Mouse (Mus musculus): ENCODE data around the gene Esrp2. TPM values are rescaled to one million over a fixed set of nuclear protein-coding genes. Genes with fewer than 3 reads are reported as not detected.

The Esrp2 gene
- total RNA-seq (2022): not detected

DNA sequence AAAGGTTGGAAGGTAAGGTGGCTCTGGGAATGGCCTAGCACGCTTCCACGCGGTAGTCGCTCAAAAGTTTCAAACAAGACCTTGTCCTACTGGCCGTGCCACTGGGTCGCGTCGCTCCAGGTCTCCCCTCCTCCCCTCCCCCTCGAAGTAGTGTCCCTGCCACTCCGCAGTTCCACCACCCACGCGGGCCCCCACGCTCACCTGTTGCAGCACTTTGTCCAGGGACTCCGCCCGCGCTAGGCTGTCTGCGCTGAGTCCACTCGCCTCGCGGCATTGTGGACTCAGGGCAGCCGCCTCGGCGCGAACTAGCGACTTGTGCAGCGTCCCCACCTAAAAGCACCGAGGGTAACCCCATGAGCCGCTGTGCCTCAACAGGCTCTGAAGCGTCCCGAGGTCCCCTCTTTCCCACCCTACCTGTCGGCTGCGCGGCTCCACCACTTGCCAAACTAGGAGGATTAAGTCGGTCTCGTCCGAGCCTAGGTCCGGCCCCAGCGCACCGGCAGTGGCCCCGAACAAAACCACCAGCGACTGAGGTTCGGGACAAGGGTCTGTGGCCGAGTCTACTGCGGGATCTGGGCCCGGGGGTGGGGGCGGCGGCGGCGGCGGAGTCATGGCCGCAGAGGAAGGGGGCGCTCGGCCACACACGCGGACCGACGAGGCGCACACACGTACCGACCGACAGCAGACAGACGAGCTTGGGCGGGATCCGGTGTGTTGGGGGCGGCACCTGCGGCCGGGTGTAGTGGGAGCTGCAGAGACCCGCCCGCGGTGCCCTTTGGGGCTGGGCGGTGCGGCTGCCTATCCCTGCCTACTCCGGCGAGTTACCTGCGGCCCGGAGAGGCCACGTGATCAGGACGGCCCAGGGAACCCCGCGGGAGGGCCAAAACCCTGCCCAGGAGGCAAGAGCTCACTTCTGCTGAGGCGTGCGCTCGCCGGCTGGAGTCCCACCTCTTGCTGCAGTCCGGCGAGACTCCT, at the start of gene Esrp2:
TSS of gene Esrp2 (minus strand) at position 819 of the 975 bp plus-strand sequence.
- no peak for DNase-seq (ENCODE audit: low spot score in 2 of 2)

DNA sequence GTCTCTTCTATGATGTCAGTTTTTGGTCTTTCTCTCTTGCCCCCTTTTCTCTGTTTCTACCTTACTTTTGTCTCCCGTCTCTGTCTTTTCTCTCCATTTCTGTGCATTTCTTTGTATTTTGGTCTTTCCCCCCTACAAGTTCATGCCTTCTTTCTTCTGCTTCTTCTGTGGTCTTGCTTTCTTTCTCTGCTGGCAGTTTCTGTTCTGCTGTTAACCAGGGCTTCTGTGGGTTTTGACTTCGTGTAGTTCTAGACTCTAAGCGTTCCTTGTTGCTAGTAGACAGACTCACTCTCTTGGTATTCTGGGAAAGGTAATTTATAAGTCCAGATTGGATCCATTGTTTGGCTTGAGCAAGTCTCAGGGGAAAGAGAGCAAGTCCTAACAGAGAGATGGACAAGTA, 49.6 kb upstream of the Esrp2 start:
- no peak for DNase-seq (ENCODE audit: low spot score in 2 of 2)

DNA sequence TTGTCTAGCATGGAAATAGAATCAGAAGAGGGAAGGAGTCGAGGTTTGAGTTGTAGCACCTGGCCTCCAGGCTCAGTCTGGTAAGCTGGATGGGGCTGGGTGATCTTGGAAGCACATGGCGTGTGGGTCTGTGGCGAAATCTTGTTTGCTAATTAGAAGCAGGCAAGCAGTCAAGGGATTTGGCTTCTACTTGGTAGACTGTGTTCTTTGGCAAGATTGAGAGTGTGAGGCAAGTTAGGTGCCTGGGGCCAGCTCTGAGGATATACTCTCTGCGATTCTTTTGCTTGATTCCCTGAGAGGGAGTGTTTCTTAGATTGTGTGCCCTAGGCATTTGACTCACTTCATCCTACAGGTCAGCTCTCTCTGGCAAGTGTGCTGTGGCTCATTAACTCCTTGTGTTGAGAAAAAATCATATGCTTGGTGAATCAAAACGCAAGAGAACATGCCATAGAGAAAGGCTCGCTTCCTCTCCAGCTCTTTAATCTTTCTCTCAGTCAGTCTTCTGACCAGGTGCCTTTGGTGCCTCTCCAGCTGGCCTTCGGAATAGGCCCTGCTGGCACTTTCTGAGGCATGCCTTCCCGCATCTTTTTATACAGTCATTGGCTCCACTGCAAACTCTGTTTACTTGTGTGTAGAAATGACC, 49.0 kb upstream of the Esrp2 start:
- DNase-seq (ENCODE audit: low spot score in 2 of 2): peak; percentile 61 to 70

DNA sequence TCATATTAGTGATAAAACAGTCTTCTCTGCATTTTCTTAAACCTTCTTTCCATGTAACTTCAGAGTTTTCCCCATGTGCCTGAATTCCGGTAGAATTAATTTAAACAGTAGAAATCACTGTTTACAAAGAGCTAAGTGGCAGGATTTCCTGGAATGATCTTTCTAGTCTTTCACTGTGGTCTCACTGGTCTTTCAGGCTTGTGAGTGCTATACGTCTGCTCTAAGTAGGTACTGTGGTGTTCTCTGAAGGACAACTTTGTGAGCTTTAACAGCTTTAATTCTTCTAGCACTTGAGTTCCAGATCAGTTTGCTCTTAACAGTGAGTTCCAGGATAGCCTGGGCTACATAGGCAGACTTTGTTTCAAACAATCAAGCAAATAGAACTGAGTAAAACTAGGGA, 41.7 kb upstream of the Esrp2 start:
- DNase-seq (ENCODE audit: low spot score in 2 of 2): no peak

DNA sequence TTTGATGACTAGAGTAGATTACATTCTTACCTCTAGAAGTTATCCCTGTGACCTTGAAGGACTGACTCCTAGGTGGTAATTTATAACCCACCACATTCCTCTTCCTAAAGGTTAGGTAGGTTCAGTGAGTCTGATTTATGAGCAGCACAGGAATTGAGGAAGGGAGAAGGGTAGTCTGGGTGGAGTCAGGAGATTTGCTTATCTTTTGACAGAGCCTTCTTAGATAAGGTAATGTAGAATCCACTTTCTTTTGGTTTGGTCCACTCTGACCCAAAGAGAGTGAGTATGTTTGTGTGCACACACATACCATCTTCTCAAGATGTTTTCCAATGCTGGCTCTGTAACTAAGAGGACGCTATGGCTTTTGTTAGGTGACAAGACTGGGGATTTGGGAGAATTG, 40.8 kb upstream of the Esrp2 start:
- DNase-seq (ENCODE audit: low spot score in 2 of 2): no peak

DNA sequence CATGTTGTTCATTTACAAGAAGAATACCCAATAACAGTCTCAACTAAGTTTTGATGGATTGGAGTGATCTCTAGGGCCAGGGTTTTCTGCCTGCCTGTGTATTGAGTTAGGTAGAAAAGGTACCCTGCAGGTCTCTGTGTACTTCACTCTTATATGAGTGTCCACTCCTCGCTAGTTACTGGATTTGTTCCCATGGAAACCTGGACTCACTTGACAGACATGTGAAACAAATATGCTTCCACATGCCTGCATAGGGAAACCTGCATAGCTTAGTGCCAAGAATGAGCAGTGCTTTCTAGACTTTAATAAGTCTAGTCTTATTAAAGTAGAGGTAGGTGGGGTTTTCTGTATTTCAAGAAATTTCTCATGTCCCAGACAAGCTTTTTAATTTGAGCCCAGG, 40.1 kb upstream of the Esrp2 start:
- DNase-seq (ENCODE audit: low spot score in 2 of 2): no peak

DNA sequence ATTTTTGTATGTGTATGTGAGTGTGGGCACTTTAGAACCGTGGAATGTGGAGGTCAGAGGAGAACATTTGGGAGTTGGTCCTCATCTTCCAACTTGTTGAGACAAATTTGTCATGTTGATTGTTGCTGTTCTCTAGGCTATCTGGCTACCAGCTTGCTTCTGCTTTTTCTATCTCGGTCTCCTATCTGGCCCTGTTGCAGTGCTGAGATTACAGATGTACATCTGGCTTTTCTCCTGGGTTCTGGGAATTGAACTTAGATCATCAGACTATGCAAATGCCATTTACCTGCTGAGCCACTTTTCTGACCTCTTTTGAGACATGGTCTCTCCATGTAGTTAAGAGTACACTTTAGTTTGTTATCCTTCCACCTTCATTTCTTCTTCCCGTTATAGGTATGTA, 36.8 kb upstream of the Esrp2 start:
- DNase-seq (ENCODE audit: low spot score in 2 of 2): no peak

DNA sequence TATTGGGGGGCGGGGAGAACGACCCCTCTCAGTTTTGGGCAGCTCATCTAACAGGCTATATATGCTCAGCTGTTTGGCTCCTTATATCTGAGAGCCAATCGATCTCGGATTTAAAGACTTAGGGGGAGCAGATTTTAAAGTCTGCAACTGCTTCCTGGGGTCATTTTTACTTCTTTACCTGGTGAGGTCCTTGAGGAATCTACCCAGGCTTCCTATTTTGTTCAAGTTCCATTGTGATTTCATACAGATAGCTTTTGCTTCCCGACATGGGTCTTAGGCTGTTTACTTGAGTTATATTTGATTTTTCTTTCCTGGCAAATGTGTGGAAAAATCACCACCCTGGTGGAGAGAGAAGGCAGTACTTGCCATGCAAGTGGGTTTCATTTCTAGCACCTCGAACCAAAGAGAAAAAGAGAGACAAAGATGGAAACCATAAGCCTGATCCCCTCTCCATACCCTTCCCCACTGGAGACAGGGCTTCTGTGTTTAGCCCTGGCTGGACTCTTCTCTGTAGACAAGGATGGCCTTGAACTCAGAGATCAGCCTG, 33.2 kb upstream of the Esrp2 start:
- no peak for DNase-seq (ENCODE audit: low spot score in 2 of 2)

DNA sequence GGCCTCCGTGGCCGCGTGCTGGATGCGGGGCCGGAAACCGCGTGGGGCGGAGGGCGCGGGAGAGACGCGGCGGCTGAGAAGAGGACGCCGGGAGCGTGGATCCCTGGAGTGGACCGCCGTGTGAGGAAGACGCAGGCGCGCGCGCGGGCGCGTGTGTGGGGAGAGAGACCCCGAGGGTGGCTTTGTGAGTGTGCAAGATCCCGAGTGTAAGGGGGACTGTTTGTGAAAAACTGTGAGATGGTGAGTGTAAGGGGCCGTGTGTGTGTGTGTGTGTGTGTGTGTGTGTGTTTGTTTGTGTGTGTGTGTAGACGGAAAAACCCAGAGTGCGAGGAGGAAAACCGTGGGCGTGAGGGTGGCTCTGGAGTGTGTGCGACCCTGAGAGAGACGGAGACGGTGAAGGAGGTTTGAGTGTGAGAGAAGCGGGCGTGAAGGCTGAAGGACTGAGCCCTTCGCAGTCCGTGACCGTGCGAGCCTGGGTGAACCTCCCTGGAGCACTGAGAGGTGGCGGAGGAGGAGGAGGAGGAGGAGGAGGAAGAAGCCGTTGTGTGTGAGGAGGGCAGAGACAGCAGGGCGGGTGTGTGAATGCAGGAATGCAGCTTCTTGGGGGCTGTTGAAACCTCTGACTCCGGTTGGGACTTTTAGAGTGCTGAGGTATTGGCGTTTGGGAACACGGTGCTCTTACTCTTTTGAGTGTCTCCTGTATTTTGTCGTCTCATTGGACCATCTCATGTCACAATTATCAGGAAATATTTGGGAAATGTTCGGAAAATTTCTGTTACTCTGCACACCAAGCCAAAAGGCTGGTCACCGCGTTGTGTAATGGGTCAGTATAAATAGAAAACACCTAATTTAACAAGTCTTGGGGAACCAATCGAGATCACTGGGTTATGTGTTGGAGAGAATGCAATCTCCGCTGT, 32.5 kb upstream of the Esrp2 start:
- DNase-seq (ENCODE audit: low spot score in 2 of 2): no peak

DNA sequence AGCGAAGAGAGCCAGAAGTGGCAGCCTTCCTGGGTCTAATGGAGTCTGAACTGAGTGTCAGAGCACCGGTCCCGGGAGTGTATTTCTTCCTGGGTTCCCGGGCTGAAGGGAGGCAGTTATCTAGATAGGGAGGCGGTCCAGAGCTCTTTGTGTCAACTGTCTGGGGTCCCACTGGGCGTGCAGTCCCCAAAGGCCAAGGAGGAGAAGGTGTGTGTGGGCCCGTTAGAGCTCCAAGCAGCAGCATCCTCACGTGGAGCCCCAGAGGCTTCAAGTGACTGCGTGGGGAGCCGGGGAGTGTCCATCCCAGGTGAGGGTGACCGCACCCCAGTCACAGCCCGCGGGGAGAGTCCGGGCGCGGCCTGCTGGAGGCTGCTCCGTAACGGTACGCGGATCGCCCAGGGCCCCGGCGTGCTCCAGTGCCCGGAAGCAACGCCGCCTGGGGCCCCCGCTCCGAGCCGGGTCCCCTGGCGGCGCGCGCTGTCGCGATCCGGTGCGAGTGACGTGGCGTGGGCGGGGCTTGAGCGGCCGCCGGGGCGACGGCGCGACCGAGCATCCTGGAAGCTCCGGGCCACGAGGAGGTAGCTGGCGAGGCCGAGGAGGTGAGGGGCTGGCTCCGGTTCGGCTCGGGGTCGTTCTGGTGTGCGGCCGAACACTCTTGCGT, 31.7 kb upstream of the Esrp2 start, which contains the start of gene Slc7a6:
TSS of gene Slc7a6 (plus strand) at position 502 of the 661 bp plus-strand sequence.
- peak; percentile 62 to 74 for DNase-seq (ENCODE audit: low spot score in 2 of 2)

DNA sequence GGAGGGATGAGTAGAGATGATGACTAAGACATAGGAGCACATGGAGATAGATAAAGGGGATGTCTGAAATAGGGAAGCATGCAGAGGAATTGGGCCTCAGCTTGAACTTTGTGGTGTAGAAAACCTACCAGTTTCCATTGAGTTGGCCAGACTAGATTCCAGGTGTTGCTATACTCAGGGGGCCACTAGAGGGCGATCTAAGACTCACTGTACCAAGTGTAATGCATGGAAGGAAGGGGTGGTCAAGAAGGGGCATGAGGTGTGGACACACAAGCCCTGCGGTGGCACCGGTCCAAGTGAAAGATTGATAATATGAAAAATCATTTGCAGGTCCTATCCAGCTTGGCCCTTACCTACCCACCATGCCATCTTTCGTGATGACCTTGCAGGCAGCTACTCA, 28.7 kb upstream of the Esrp2 start:
- peak; percentile 58 to 64 for DNase-seq (ENCODE audit: low spot score in 2 of 2)

DNA sequence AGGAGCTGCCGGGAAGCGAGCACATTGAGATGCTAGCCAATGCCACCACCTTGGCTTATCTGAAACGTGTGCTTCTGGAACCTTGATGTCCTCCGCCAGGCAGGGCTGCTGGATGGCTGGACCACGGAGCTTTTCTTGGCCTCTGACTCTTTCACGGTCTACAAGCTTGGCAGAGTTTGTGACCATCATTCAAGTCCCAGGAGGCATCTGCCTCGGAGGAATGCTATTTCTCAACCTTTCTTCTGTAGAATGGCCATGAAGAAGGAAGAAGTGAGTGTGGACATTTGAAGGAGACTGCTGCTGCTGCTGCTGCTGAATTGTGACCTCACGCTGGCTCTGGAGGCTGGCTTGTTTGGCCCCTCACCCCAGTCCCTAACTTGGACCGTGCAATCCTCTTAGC, 26.5 kb upstream of the Esrp2 start:
- DNase-seq (ENCODE audit: low spot score in 2 of 2): no peak

DNA sequence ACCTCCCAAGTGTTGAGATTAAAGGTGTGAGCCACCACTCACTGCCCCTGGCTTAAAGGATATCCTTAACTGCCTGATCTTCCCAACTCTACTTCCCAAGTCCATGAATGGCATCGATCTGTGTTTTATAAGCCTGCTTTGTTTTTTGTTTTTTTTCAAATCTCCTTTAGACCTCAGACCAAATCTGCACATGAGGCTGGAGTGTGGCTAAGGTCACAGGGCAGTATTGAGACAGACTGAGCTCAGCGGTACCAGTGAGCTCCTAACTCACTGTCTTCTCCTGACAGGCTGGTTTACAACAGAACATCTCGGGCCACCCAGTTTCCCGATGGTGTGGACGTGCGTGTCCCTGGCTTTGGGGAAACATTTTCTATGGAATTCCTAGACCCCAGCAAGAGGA, 23.1 kb upstream of the Esrp2 start:
- DNase-seq (ENCODE audit: low spot score in 2 of 2): no peak

DNA sequence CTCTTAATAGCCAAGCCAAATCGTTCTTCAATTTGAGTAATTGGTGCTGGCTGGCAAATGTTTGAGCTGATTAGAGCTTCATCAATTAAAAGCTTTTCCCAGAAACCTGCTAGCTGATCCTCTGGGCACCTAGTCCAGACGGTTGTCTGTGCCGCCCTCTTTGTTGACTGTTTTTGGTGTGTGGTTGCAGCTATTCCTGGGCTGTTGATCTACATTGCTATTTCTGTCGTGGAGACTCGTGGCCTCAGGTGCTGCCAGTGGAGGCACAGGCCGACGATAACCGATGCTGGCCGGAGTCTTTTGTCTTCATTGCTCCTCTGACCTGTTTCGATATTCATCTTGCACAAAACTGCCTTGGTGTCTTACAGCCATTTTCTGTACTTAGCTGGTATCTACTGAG, 21.6 kb upstream of the Esrp2 start:
- peak in 1 of 2 experiments; percentile 45 for DNase-seq (ENCODE audit: low spot score in 2 of 2)

DNA sequence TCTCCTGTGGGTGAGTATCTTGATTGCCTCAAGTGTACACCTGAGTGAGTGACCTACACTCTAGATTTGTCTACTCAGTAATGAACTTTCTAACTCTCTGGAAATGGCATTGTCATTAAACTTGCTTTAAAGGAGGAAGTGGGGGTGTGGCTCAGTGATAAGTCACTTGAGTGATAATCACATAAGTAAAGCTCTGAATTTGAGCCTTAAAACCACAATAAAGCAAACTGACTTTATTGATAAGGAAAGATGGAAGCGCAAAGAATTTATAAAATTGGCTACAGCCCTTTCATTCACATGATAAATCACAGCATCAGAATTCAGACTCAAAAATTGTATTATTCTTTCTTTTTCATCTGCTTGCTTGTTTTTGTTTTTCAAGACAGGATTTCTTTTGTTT, 20.6 kb upstream of the Esrp2 start:
- DNase-seq (ENCODE audit: low spot score in 2 of 2): no peak

DNA sequence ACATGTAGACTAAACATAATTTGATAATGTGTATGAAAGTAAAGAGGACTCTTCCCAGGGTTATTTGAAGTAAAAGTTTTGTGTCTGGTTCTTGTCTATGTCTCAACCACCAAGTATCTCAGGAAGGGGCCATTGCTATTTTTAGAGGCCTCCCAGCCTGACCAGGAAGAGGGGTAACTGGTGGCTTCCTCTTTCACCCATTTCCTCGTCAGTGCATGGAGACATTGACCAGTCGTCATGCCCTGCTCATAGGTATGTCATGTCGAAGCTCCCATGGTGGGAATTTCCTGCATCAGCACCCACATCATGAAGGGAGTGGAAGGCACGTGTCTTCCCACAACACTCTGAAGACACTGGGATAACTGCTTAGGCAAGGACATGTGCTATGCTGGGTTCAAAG, 16.1 kb upstream of the Esrp2 start:
- no peak for DNase-seq (ENCODE audit: low spot score in 2 of 2)

DNA sequence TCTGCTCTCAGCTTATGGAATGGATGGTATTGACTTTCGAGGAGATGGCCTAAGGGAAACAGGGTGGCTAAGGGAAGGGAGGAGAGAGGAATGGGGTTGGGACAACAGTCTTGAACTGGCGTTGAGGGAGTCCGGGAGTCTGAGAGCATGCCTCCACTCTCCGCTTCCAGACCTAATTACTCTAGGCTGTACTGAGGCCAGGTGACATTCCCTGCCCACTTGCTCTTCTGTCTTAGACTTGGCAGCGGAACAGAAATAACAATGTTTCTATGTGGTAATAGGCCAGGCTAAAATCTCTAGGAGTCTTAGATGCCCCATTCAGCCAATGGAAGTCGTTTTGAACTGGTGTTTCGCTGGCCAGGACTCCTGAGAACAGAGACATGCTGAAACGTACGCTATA, 14.3 kb upstream of the Esrp2 start:
- no peak for DNase-seq (ENCODE audit: low spot score in 2 of 2)

DNA sequence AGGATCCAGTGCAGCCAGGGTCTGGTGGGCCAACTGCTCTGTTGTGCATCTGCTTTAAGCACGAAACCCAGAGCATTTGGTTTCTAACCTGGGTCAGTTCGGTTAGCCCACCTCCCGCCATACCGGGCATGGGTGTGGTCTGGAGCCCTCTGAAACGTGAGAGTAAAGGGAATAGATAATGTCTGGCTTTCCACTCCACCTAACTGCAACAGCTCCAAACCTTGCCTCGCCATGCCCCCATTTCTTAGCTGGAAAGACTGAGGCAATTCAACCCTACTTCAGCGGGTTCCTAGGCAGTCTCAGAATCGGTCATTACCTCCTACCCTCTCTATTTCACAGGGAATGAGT, 13.9 kb upstream of the Esrp2 start:
- no peak for DNase-seq (ENCODE audit: low spot score in 2 of 2)

DNA sequence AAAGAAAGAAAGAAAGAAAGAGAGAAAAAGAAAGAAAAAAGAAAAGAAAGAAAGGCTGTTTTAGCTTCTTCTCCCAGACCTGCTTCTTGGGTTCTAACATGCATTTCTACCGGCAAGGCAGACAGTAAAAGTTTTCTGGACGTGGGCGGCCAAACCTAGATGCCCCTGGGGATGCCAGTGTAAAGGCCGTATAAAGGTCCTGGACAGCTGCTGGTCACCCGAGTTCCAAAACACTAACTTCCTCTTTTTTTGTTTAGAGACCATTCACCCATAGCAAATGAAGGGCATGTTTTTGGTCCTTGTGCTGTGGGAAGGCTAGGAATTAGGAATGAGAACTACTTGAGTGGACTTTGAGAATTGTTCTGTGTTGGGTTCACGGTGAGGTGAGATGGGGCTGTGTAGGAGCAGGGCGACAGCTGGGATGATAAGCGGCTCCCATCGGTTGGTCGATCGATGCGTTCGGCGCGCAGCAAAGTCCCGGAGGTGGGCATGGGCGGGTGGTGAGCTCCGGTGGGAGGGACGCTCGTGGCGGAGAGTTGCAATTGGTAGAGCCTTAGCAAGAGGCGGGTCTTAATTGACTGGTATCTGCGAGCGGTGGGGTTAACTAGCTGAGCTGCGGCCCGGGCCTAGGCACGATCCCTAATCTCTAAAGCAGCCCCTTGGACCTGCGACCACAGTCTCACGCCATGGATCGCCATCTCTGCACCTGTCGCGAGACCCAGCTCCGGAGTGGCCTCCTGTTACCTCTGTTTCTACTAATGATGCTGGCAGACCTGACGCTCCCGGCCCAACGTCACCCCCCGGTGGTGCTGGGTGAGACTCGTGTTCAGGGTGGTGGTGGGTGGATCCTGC, 13.3 kb upstream of the Esrp2 start, which contains the start of gene Pla2g15:
TSS of gene Pla2g15 (plus strand) at position 599 of the 852 bp plus-strand sequence.
- peak; percentile 86 to 88 for DNase-seq (ENCODE audit: low spot score in 2 of 2)

DNA sequence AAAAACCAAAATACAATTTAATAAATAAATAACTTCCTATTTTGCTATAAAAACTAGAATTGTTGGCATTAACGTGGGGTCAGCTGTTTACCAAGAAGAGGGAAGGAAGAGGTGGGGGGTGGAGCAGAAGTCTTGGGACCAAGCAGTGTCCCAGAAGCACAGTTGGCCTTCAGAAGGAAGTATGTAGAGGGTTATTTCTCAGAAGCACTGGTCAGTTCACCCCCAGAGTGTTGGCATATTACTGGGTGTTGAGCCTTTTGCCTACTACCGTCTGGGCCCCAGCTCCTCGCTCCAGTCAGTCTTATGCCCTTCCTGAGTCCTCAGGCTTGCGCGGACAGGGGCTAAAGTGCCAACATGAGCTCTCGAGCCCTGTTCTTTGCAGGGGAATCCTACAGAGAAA, 12.3 kb upstream of the Esrp2 start:
- DNase-seq (ENCODE audit: low spot score in 2 of 2): no peak

Data from gastrocnemius, adult 8-10 months (tissue).